Mouse (Mus musculus): ENCODE measurements around the gene Trp53bp2. TPM values are rescaled to one million over a fixed set of nuclear protein-coding genes. Genes with fewer than 3 reads are reported as not detected.

Trp53bp2 gene
- polyA plus RNA-seq, 1 experiment from 2014 or later: 18.7 TPM

- H3K4me3 ChIP-seq (replicated peaks; ENCODE audit: low read length): no peak overlapping the region
- 56% methylated on average over 2 of the region's 2 CpGs for WGBS
- H3K9me3 ChIP-seq (replicated peaks; ENCODE audit: control insufficient read depth, low read length): no peaks in the 10 kb centered on the region
Measured at GRCm38 (mm10) chr1:182424274-182424673, 15.3 kb downstream of the Trp53bp2 start.

DNA sequence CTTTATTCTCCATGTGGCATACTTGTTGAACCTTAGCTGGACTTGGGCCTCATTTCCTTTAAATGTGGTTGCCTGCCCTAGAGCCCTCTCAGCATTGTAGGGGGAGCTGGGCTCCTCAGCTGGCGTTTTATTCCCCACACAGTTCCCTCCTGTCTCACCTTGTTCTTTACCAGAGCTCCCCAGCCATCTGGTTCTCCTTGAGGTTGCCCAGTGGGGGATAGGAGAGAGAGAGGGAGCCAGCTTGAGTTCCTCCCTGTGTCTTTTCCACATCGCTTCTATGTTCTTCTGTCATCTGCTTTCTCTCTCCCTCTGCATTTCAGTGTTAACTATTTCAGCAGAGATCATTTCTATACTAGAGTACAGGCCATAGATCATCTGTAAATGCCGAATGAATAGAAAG is 16.2 kb downstream of the Trp53bp2 start:
- Histone ChIP-seq H3K27me3 (ENCODE audit: control insufficient read depth, insufficient read depth, low read length) (no peaks in the 10 kb centered on the region), H3K4me3 (replicated peaks; ENCODE audit: low read length) (no peak overlapping the region), H3K4me2 (ENCODE audit: low read depth, low read length) (no peak overlapping the region), H3K36me3 (ENCODE audit: control insufficient read depth, insufficient read depth, low read length) (no peaks in the 10 kb centered on the region), H3K4me1 (ENCODE audit: control insufficient read depth, insufficient read depth, low read length) (peaks cover 7% of the 10 kb centered on the region; the same call in 1 of the 2 replicates), H3K9ac (ENCODE audit: low read length) (no peak overlapping the region), H3K27ac (ENCODE audit: low read length) (no peak overlapping the region), H3K9me3 (replicated peaks; ENCODE audit: control insufficient read depth, low read length) (no peaks in the 10 kb centered on the region)
- WGBS: 71% methylated on average over 3 of the region's 3 CpGs
- no peak for ATAC-seq (ENCODE audit: insufficient read depth, low FRiP score)

More at GRCm38 (mm10) chr1:182424274-182424673, 15.3 kb downstream of the Trp53bp2 start:
- H3K27me3 ChIP-seq (ENCODE audit: control insufficient read depth, insufficient read depth, low read length): no peaks in the 10 kb centered on the region
- no peak overlapping the region for H3K27ac ChIP-seq (ENCODE audit: low read length)
- no peak for ATAC-seq (ENCODE audit: insufficient read depth, low FRiP score)
- no peak overlapping the region for H3K4me2 ChIP-seq (ENCODE audit: low read depth, low read length)
- no peaks in the 10 kb centered on the region for H3K36me3 ChIP-seq (ENCODE audit: control insufficient read depth, insufficient read depth, low read length)
- no peak overlapping the region for H3K9ac ChIP-seq (ENCODE audit: low read length)
- H3K4me1 ChIP-seq (ENCODE audit: control insufficient read depth, insufficient read depth, low read length): peaks cover 10% of the 10 kb centered on the region

GRCm38 (mm10) chr1:182426444-182426843 is 17.5 kb downstream of the Trp53bp2 start:
- Histone ChIP-seq H3K9me3 (replicated peaks; ENCODE audit: control insufficient read depth, low read length) (no peaks in the 10 kb centered on the region), H3K4me1 (ENCODE audit: control insufficient read depth, insufficient read depth, low read length) (peaks cover 7% of the 10 kb centered on the region; the same call in 1 of the 2 replicates), H3K36me3 (ENCODE audit: control insufficient read depth, insufficient read depth, low read length) (no peaks in the 10 kb centered on the region), H3K9ac (ENCODE audit: low read length) (no peak overlapping the region), H3K27me3 (ENCODE audit: control insufficient read depth, insufficient read depth, low read length) (no peaks in the 10 kb centered on the region), H3K4me3 (replicated peaks; ENCODE audit: low read length) (no peak overlapping the region), H3K4me2 (ENCODE audit: low read depth, low read length) (no peak overlapping the region), H3K27ac (ENCODE audit: low read length) (no peak overlapping the region)
- WGBS: 47% methylated on average over 2 of the region's 2 CpGs
- ATAC-seq (ENCODE audit: insufficient read depth, low FRiP score): no peak

GRCm38 (mm10) chr1:182427426-182427825 is 18.5 kb downstream of the Trp53bp2 start:
- ATAC-seq (ENCODE audit: insufficient read depth, low FRiP score): no peak
- 43% methylated on average over 1 of the region's 1 CpGs for WGBS
- Histone ChIP-seq H3K4me3 (replicated peaks; ENCODE audit: low read length) (no peak overlapping the region), H3K27ac (ENCODE audit: low read length) (no peak overlapping the region), H3K36me3 (ENCODE audit: control insufficient read depth, insufficient read depth, low read length) (no peaks in the 10 kb centered on the region), H3K9me3 (replicated peaks; ENCODE audit: control insufficient read depth, low read length) (no peaks in the 10 kb centered on the region), H3K27me3 (ENCODE audit: control insufficient read depth, insufficient read depth, low read length) (no peaks in the 10 kb centered on the region), H3K9ac (ENCODE audit: low read length) (no peak overlapping the region), H3K4me1 (ENCODE audit: control insufficient read depth, insufficient read depth, low read length) (peaks cover 7% of the 10 kb centered on the region; the same call in 1 of the 2 replicates), H3K4me2 (ENCODE audit: low read depth, low read length) (no peak overlapping the region)

GRCm38 (mm10) chr1:182429826-182430225 is 20.9 kb downstream of the Trp53bp2 start:
- H3K4me1 ChIP-seq (ENCODE audit: control insufficient read depth, insufficient read depth, low read length): peaks cover 7% of the 10 kb centered on the region; the same call in 1 of the 2 replicates
- H3K27me3 ChIP-seq (ENCODE audit: control insufficient read depth, insufficient read depth, low read length): no peaks in the 10 kb centered on the region
- H3K4me3 ChIP-seq (replicated peaks; ENCODE audit: low read length): no peak overlapping the region
- H3K9ac ChIP-seq (ENCODE audit: low read length): no peak overlapping the region
- H3K27ac ChIP-seq (ENCODE audit: low read length): no peak overlapping the region
- no peaks in the 10 kb centered on the region for H3K9me3 ChIP-seq (replicated peaks; ENCODE audit: control insufficient read depth, low read length)
- H3K36me3 ChIP-seq (ENCODE audit: control insufficient read depth, insufficient read depth, low read length): no peaks in the 10 kb centered on the region; the same call in 1 of the 2 replicates
- WGBS: 78% methylated on average over 3 of the region's 3 CpGs
- ATAC-seq (ENCODE audit: insufficient read depth, low FRiP score): no peak
- no peak overlapping the region for H3K4me2 ChIP-seq (ENCODE audit: low read depth, low read length)

- ATAC-seq (ENCODE audit: insufficient read depth, low FRiP score): no peak
- Histone ChIP-seq H3K27me3 (ENCODE audit: control insufficient read depth, insufficient read depth, low read length) (no peaks in the 10 kb centered on the region), H3K9ac (ENCODE audit: low read length) (no peak overlapping the region), H3K9me3 (replicated peaks; ENCODE audit: control insufficient read depth, low read length) (no peaks in the 10 kb centered on the region), H3K36me3 (ENCODE audit: control insufficient read depth, insufficient read depth, low read length) (no peaks in the 10 kb centered on the region; the same call in 1 of the 2 replicates), H3K4me3 (replicated peaks; ENCODE audit: low read length) (no peak overlapping the region), H3K4me2 (ENCODE audit: low read depth, low read length) (no peak overlapping the region), H3K27ac (ENCODE audit: low read length) (no peak overlapping the region), H3K4me1 (ENCODE audit: control insufficient read depth, insufficient read depth, low read length) (peaks cover 7% of the 10 kb centered on the region; the same call in 1 of the 2 replicates)
- WGBS: 94% methylated on average over 2 of the region's 2 CpGs
Measured at GRCm38 (mm10) chr1:182430676-182431075, 21.7 kb downstream of the Trp53bp2 start.

- no peaks in the 10 kb centered on the region; the same call in 1 of the 2 replicates for H3K36me3 ChIP-seq (ENCODE audit: control insufficient read depth, insufficient read depth, low read length)
- 91% methylated on average over 3 of the region's 3 CpGs for WGBS
- no peak for ATAC-seq (ENCODE audit: insufficient read depth, low FRiP score)
Measured at GRCm38 (mm10) chr1:182432059-182432458, 23.1 kb downstream of the Trp53bp2 start.

GRCm38 (mm10) chr1:182436746-182437145 is 27.8 kb downstream of the Trp53bp2 start:
- peaks cover 5% of the 10 kb centered on the region for H3K36me3 ChIP-seq (ENCODE audit: control insufficient read depth, insufficient read depth, low read length)
- H3K27me3 ChIP-seq (ENCODE audit: control insufficient read depth, insufficient read depth, low read length): no peaks in the 10 kb centered on the region
- H3K4me3 ChIP-seq (replicated peaks; ENCODE audit: low read length): no peak overlapping the region
- H3K4me1 ChIP-seq (ENCODE audit: control insufficient read depth, insufficient read depth, low read length): 0 out of 2 replicates have a peak, but pooled peaks cover 3% of the 10 kb centered on the region
- 71% methylated on average over 5 of the region's 5 CpGs for WGBS
- H3K9me3 ChIP-seq (replicated peaks; ENCODE audit: control insufficient read depth, low read length): no peaks in the 10 kb centered on the region
- H3K27ac ChIP-seq (ENCODE audit: low read length): no peak overlapping the region
- ATAC-seq (ENCODE audit: insufficient read depth, low FRiP score): no peak
- H3K4me2 ChIP-seq (ENCODE audit: low read depth, low read length): no peak overlapping the region
- no peak overlapping the region for H3K9ac ChIP-seq (ENCODE audit: low read length)

More at GRCm38 (mm10) chr1:182432059-182432458, 23.1 kb downstream of the Trp53bp2 start:
- Histone ChIP-seq H3K27ac (ENCODE audit: low read length) (no peak overlapping the region), H3K9ac (ENCODE audit: low read length) (no peak overlapping the region), H3K4me1 (ENCODE audit: control insufficient read depth, insufficient read depth, low read length) (peaks cover 5% of the 10 kb centered on the region; the same call in 1 of the 2 replicates), H3K4me2 (ENCODE audit: low read depth, low read length) (no peak overlapping the region), H3K27me3 (ENCODE audit: control insufficient read depth, insufficient read depth, low read length) (no peaks in the 10 kb centered on the region), H3K9me3 (replicated peaks; ENCODE audit: control insufficient read depth, low read length) (no peaks in the 10 kb centered on the region), H3K4me3 (replicated peaks; ENCODE audit: low read length) (no peak overlapping the region)

- Histone ChIP-seq H3K27ac (ENCODE audit: low read length) (no peak overlapping the region), H3K4me1 (ENCODE audit: control insufficient read depth, insufficient read depth, low read length) (0 out of 2 replicates have a peak, but pooled peaks cover 3% of the 10 kb centered on the region), H3K9me3 (replicated peaks; ENCODE audit: control insufficient read depth, low read length) (no peaks in the 10 kb centered on the region), H3K27me3 (ENCODE audit: control insufficient read depth, insufficient read depth, low read length) (no peaks in the 10 kb centered on the region), H3K4me2 (ENCODE audit: low read depth, low read length) (no peak overlapping the region), H3K9ac (ENCODE audit: low read length) (no peak overlapping the region), H3K4me3 (replicated peaks; ENCODE audit: low read length) (no peak overlapping the region), H3K36me3 (ENCODE audit: control insufficient read depth, insufficient read depth, low read length) (peaks cover 15% of the 10 kb centered on the region)
- WGBS: 54% methylated on average over 5 of the region's 5 CpGs
- ATAC-seq (ENCODE audit: insufficient read depth, low FRiP score): no peak; the same call in 1 of the 2 replicates
Measured at GRCm38 (mm10) chr1:182439546-182440222, 30.7 kb downstream of the Trp53bp2 start.

All from stomach, embryonic 16.5 days (tissue).